Mouse (Mus musculus): Measurements from ENCODE around the gene Hydin. TPM values are rescaled to one million over a fixed set of nuclear protein-coding genes. Genes with fewer than 3 reads are reported as not detected.
"Not testable (repeated sequence)": the region's sequence is repeated elsewhere in the genome, so short reads cannot be mapped to it uniquely, and the experiment has no call there.

Hydin gene
- polyA plus RNA-seq, 1 experiment from 2014 or later, result 0.21 TPM

DNA sequence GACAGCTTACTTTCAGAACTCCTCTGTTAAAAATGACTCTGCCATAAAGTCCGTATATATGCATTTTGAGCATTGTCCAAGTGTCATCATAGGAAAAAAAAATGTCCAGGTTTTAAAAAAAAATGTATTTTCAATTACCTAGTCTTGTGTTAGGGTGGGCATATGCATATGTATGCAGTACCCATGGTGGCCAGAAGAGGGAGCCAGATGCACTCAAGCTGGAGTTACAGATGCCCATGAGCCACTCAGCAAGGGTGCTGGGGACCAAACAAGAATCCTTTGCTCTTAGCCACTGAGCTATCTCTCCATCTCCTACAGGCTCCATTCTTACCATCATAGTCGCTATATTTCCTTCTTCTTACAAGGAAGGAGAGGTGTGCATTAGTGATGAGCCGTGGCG is 222.6 kb downstream of the Hydin start:
- WGBS, result 71% methylated on average over 4 of the region's 4 CpGs
- H3K27ac ChIP-seq (replicated peaks), result no peak overlapping the region
- no peak overlapping the region for H3K9ac ChIP-seq
- no peak overlapping the region for H3K4me2 ChIP-seq
- H3K4me3 ChIP-seq, result no peak overlapping the region
- H3K36me3 ChIP-seq, result no peaks in the 10 kb centered on the region
- ATAC-seq (ENCODE audit: extremely low read depth, insufficient number of reproducible peaks, low FRiP score, low TSS enrichment), result no peak
- peaks cover 5% of the 10 kb centered on the region for H3K9me3 ChIP-seq
- no peaks in the 10 kb centered on the region for H3K27me3 ChIP-seq (replicated peaks)
- H3K4me1 ChIP-seq, result no peaks in the 10 kb centered on the region

- ATAC-seq (ENCODE audit: extremely low read depth, insufficient number of reproducible peaks, low FRiP score, low TSS enrichment), result no peak
- Histone ChIP-seq H3K9me3 (peaks cover 5% of the 10 kb centered on the region), H3K36me3 (no peaks in the 10 kb centered on the region), H3K4me2 (no peak overlapping the region), H3K27me3 (replicated peaks) (no peaks in the 10 kb centered on the region), H3K4me3 (no peak overlapping the region), H3K9ac (no peak overlapping the region), H3K4me1 (no peaks in the 10 kb centered on the region), H3K27ac (replicated peaks) (no peak overlapping the region)
- 75% methylated on average over 5 of the region's 5 CpGs for WGBS
Observed at GRCm38 (mm10) chr8:110491118-110491517, 224.3 kb downstream of the Hydin start.

- H3K27me3 ChIP-seq (replicated peaks), result 0 out of 2 replicates have a peak, but pooled peaks cover 3% of the 10 kb centered on the region
- H3K4me1 ChIP-seq, result no peaks in the 10 kb centered on the region
- no peak for ATAC-seq (ENCODE audit: extremely low read depth, insufficient number of reproducible peaks, low FRiP score, low TSS enrichment)
- no peak overlapping the region for H3K4me3 ChIP-seq
- H3K27ac ChIP-seq (replicated peaks), result no peak overlapping the region
- no peaks in the 10 kb centered on the region for H3K9me3 ChIP-seq
- WGBS, result 76% methylated on average over 9 of the region's 9 CpGs
- H3K9ac ChIP-seq, result no peak overlapping the region
- H3K4me2 ChIP-seq, result no peak overlapping the region
- no peaks in the 10 kb centered on the region for H3K36me3 ChIP-seq
Observed at GRCm38 (mm10) chr8:110496286-110496685, 229.5 kb downstream of the Hydin start.

- Histone ChIP-seq H3K4me2 (no peak overlapping the region), H3K27ac (replicated peaks) (no peak overlapping the region), H3K36me3 (no peaks in the 10 kb centered on the region), H3K4me3 (no peak overlapping the region), H3K27me3 (replicated peaks) (peaks cover 31% of the 10 kb centered on the region; the same call in 1 of the 2 replicates), H3K9ac (no peak overlapping the region), H3K4me1 (no peaks in the 10 kb centered on the region), H3K9me3 (no peaks in the 10 kb centered on the region)
- ATAC-seq (ENCODE audit: extremely low read depth, insufficient number of reproducible peaks, low FRiP score, low TSS enrichment), result peak; percentile 84
- 22% methylated on average over 10 of the region's 10 CpGs for WGBS
Observed at GRCm38 (mm10) chr8:110500253-110500652, 233.5 kb downstream of the Hydin start.

DNA sequence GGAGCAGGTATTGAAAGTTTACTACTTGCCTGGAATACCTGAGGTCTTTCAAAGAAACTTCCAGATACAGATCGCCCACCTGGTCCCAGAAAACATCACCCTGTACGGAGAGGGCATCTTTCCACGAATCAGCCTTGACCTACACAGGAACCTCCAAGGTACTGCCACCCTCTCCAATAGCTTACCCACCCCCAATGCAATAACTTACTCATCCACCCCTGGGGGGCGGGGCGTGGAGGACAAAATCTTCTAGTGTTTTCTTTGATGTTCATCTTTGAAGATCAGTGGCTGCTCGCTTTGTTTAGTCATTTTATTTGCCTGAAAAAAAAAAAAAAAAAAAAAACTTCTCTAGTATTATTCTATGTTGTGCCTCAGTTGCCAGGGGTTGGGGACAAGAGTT is 233.9 kb downstream of the Hydin start:
- Histone ChIP-seq H3K27ac (replicated peaks) (no peak overlapping the region), H3K4me3 (no peak overlapping the region), H3K27me3 (replicated peaks) (peaks cover 31% of the 10 kb centered on the region; the same call in 1 of the 2 replicates), H3K9me3 (no peaks in the 10 kb centered on the region), H3K36me3 (no peaks in the 10 kb centered on the region), H3K4me1 (no peaks in the 10 kb centered on the region), H3K4me2 (no peak overlapping the region), H3K9ac (no peak overlapping the region)
- ATAC-seq (ENCODE audit: extremely low read depth, insufficient number of reproducible peaks, low FRiP score, low TSS enrichment), result no peak
- WGBS, result 72% methylated on average over 6 of the region's 6 CpGs

DNA sequence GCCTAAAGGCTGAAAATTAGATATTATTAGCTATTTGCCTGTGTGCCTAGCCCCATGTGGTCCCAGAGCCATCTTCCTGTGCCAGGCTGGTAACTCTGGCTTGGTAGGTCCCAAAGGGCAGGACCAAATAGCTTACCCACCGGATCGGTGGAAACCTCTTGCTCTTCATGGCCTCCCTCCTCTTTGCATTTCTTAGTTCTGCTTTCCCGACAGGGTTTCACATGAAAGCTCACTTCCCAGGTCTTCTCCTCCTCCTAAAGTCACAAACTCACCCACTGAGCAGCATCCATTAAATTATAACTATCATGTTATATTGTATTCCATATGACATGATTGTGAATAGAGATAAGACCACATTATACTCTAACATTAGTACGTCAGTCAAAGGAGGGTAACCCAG is 234.6 kb downstream of the Hydin start:
- Histone ChIP-seq H3K4me2 (no peak overlapping the region), H3K27ac (replicated peaks) (no peak overlapping the region), H3K4me3 (no peak overlapping the region), H3K27me3 (replicated peaks) (peaks cover 31% of the 10 kb centered on the region; the same call in 1 of the 2 replicates), H3K36me3 (no peaks in the 10 kb centered on the region), H3K4me1 (no peaks in the 10 kb centered on the region), H3K9me3 (no peaks in the 10 kb centered on the region), H3K9ac (no peak overlapping the region)
- ATAC-seq (ENCODE audit: extremely low read depth, insufficient number of reproducible peaks, low FRiP score, low TSS enrichment), result no peak
- WGBS, result 79% methylated on average over 4 of the region's 4 CpGs

GRCm38 (mm10) chr8:110502880-110503279 is 236.1 kb downstream of the Hydin start:
- H3K4me1 ChIP-seq, result no peaks in the 10 kb centered on the region
- no peak overlapping the region for H3K4me3 ChIP-seq
- H3K4me2 ChIP-seq, result peak overlapping the region; percentile 7; the same call in 1 of the 2 replicates
- no peak overlapping the region for H3K27ac ChIP-seq (replicated peaks)
- no peak overlapping the region for H3K9ac ChIP-seq
- H3K27me3 ChIP-seq (replicated peaks), result peaks cover 31% of the 10 kb centered on the region; the same call in 1 of the 2 replicates
- no peaks in the 10 kb centered on the region for H3K36me3 ChIP-seq
- ATAC-seq (ENCODE audit: extremely low read depth, insufficient number of reproducible peaks, low FRiP score, low TSS enrichment), result no peak
- H3K9me3 ChIP-seq, result no peaks in the 10 kb centered on the region
- 9% methylated on average over 10 of the region's 10 CpGs for WGBS

GRCm38 (mm10) chr8:110508766-110509165 is 242.0 kb downstream of the Hydin start:
- H3K27me3 ChIP-seq (replicated peaks), result 0 out of 2 replicates have a peak, but pooled peaks cover 4% of the 10 kb centered on the region
- H3K4me3 ChIP-seq, result no peak overlapping the region
- H3K27ac ChIP-seq (replicated peaks), result no peak overlapping the region
- WGBS, result 57% methylated on average over 3 of the region's 3 CpGs
- ATAC-seq (ENCODE audit: extremely low read depth, insufficient number of reproducible peaks, low FRiP score, low TSS enrichment), result no peak
- H3K4me1 ChIP-seq, result no peaks in the 10 kb centered on the region
- no peak overlapping the region for H3K4me2 ChIP-seq
- no peaks in the 10 kb centered on the region for H3K36me3 ChIP-seq
- H3K9me3 ChIP-seq, result peaks cover 16% of the 10 kb centered on the region
- no peak overlapping the region for H3K9ac ChIP-seq

DNA sequence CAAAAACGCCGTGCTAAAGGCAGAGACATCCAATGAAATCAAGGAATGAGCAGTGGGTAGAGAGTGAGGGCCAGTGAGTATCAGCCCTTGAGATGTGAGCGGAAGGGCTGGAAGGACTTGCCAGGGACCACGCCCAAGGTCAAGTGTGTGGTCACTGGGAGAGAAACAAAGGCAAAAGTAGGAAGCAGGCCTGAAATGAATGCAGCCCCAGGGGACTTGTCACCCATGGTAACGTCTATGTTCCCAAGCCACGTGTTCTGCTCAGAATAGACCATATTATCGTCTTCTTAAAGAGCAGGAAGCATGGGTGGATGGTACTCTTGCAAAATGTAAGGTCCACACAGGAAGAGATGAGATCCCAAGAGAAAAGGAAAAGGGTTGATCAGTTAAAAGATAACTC is 253.0 kb downstream of the Hydin start:
- no peaks in the 10 kb centered on the region for H3K36me3 ChIP-seq
- no peak overlapping the region for H3K4me2 ChIP-seq
- no peaks in the 10 kb centered on the region for H3K4me1 ChIP-seq
- no peak overlapping the region for H3K27ac ChIP-seq (replicated peaks)
- no peaks in the 10 kb centered on the region for H3K27me3 ChIP-seq (replicated peaks)
- WGBS, result 72% methylated on average over 7 of the region's 7 CpGs
- no peak overlapping the region for H3K4me3 ChIP-seq
- no peak for ATAC-seq (ENCODE audit: extremely low read depth, insufficient number of reproducible peaks, low FRiP score, low TSS enrichment)
- H3K9me3 ChIP-seq, result no peaks in the 10 kb centered on the region
- H3K9ac ChIP-seq, result no peak overlapping the region

DNA sequence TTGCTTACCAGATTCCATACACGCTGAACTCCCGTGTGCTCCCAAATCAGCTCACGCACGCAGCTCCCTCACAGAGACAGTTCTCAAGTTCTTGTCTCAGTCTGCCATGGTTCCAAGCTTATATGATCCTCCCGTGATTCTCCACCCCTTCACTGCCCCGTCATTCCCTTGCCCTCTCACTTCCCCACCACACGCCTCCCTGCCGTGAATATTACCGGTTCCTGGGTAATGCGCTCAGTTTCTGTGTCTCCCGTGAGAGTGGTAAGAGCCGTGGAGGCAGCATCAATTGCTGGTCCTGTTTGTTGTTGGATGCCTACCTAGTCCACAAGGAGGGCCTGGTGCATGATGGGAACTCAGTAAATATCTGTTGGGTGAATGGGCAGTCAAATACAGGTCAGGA is 255.1 kb downstream of the Hydin start:
- Histone ChIP-seq H3K27ac (replicated peaks) (no peak overlapping the region), H3K4me3 (no peak overlapping the region), H3K9ac (no peak overlapping the region), H3K36me3 (no peaks in the 10 kb centered on the region), H3K27me3 (replicated peaks) (no peaks in the 10 kb centered on the region), H3K9me3 (no peaks in the 10 kb centered on the region), H3K4me1 (peaks cover 4% of the 10 kb centered on the region), H3K4me2 (no peak overlapping the region)
- no peak for ATAC-seq (ENCODE audit: extremely low read depth, insufficient number of reproducible peaks, low FRiP score, low TSS enrichment)
- WGBS, result 83% methylated on average over 12 of the region's 12 CpGs

DNA sequence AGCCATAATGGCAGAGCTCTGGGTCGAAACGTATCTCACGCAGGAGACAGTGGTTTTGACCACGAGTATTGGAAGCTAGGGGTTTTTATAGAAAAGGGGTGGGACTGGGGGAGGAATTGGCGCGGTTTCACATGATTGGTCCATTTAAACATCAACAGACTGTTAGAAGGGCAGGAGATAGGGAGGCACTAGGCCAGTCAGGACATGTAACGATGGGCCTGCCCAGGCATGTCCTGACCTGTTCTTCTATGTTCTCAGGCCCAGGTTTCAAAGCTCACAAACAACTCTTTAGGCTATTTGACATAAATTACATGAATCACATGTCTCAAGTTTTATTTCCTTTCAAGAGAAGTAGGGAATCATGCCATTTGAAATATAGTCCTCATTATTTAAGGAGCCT is 255.7 kb downstream of the Hydin start:
- H3K36me3 ChIP-seq; H3K9me3 ChIP-seq; H3K4me3 ChIP-seq; H3K27me3 ChIP-seq (replicated peaks); H3K27ac ChIP-seq (replicated peaks); ATAC-seq (ENCODE audit: extremely low read depth, insufficient number of reproducible peaks, low FRiP score, low TSS enrichment); H3K9ac ChIP-seq; H3K4me2 ChIP-seq; H3K4me1 ChIP-seq: not testable (repeated sequence)
- WGBS, result 86% methylated on average over 7 of the region's 7 CpGs

DNA sequence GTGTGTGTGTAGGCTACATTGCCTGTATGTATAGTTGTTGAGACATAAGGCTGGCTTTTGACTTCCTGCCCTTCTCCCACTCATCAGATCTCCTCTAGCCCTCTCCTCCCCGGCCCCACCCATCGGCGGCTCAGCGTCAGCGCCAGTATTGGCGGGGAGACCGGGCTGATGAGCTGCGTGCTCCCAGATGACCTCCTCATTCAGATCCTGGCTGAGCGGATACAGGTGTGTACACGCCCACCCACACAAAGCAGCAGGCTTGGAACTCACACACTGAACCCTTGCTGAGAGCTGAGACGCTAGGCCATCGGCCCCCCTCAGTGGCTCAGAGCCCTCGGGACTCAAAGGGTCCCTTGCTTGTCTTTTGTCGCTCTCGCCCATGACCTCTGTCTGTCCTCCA is 256.2 kb downstream of the Hydin start:
- H3K4me2 ChIP-seq, result no peak overlapping the region
- no peak for ATAC-seq (ENCODE audit: extremely low read depth, insufficient number of reproducible peaks, low FRiP score, low TSS enrichment)
- no peak overlapping the region for H3K27ac ChIP-seq (replicated peaks)
- H3K27me3 ChIP-seq (replicated peaks), result no peaks in the 10 kb centered on the region
- peaks cover 4% of the 10 kb centered on the region for H3K4me1 ChIP-seq
- H3K4me3 ChIP-seq, result no peak overlapping the region
- H3K36me3 ChIP-seq, result no peaks in the 10 kb centered on the region
- no peak overlapping the region for H3K9ac ChIP-seq
- 59% methylated on average over 15 of the region's 15 CpGs for WGBS
- H3K9me3 ChIP-seq, result no peaks in the 10 kb centered on the region

All from heart, embryonic 13.5 days (tissue).